Mouse (Mus musculus) limb, embryonic 15.5 days (tissue): ENCODE measurements at regions not wholly inside any gene's neighbourhood (a gene's known extent, or its start where the extent isn't known, plus 50 kb on each side); places are given as distances from the start of the nearest gene placed in this dataset.
"Not testable (repeated sequence)": the region's sequence is repeated elsewhere in the genome, so short reads cannot be mapped to it uniquely, and the experiment has no call there.

Source experiments
- ATAC-seq: fragments of 200-750 bp; cut with Nextera tagmentation; 2 replicates; pipeline ENCODE4 v1.8.0; 2017; ENCODE audit warnings: low read depth, moderate TSS enrichment; ENCODE audit not compliant: insufficient number of reproducible peaks, low FRiP score, low TSS enrichment
- H3K27ac ChIP-seq: fragments of 300-500 bp; sonication (generic); 2 replicates; pipeline ENCODE4 v1.5.1; 2015; ENCODE audit warnings: moderate library complexity, mild to moderate bottlenecking, inconsistent platforms
- H3K27me3 ChIP-seq: fragments of 300-500 bp; sonication (generic); 2 replicates; pipeline ENCODE4 v1.6.1; 2015; ENCODE audit warnings: inconsistent platforms
- H3K36me3 ChIP-seq: fragments of 300-500 bp; sonication (generic); 2 replicates; pipeline ENCODE4 v1.6.1; 2015; ENCODE audit warnings: inconsistent platforms
- H3K4me1 ChIP-seq: fragments of 300-500 bp; sonication (generic); 2 replicates; pipeline ENCODE4 v1.6.1; 2015; ENCODE audit warnings: inconsistent platforms
- H3K4me2 ChIP-seq: fragments of 300-500 bp; sonication (generic); 2 replicates; pipeline ENCODE4 v1.6.1; 2015; ENCODE audit warnings: mild to moderate bottlenecking, inconsistent platforms
- H3K4me3 ChIP-seq: fragments of 300-500 bp; sonication (generic); 2 replicates; pipeline ENCODE4 v1.5.1; 2015; ENCODE audit warnings: mild to moderate bottlenecking, inconsistent platforms
- H3K9ac ChIP-seq: fragments of 300-500 bp; sonication (generic); 2 replicates; pipeline ENCODE4 v1.6.1; 2015; ENCODE audit warnings: inconsistent platforms
- H3K9me3 ChIP-seq: fragments of 300-500 bp; sonication (generic); 2 replicates; pipeline ENCODE4 v1.6.1; 2016; ENCODE audit warnings: inconsistent platforms
- WGBS: fragments of 180-500 bp; shearing (Covaris S2); methylation state at CpG from one replicate; pipeline ENCODE4 v1.1.7; 2015; 5-methylcytosine and 5-hydroxymethylcytosine counted together

DNA sequence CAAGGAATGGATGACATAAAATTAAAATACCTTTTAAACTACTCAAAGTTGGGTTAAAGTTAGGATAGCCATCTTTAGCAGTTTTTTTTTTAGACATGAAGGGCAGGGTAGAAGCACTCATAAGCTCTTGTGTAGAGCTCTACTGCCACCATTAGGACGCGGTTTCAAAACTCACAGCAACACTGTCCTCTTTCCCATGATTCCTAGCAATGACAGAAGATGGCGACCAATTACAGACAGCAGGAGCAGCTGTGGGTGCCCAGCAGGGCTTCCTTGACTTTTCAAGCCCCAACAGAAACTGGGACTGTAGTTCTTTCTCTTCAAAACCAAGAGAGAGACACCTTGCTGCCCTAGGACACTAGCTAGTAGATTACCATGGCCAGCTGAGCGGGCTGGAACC, 171.5 kb upstream of the Olfr1324 start:
- Histone ChIP-seq H3K27me3 (no peaks in the 10 kb centered on the region), H3K27ac (peak overlapping the region; percentile 39; the same call in 1 of the 2 replicates), H3K4me1 (no peaks in the 10 kb centered on the region), H3K36me3 (peaks cover 14% of the 10 kb centered on the region), H3K4me2 (peak overlapping the region; percentile 30), H3K4me3 (peak overlapping the region; percentile 27), H3K9ac (no peak overlapping the region), H3K9me3 (no peaks in the 10 kb centered on the region)
- WGBS, result 74% methylated on average over 4 of the region's 4 CpGs
- no peak for ATAC-seq

DNA sequence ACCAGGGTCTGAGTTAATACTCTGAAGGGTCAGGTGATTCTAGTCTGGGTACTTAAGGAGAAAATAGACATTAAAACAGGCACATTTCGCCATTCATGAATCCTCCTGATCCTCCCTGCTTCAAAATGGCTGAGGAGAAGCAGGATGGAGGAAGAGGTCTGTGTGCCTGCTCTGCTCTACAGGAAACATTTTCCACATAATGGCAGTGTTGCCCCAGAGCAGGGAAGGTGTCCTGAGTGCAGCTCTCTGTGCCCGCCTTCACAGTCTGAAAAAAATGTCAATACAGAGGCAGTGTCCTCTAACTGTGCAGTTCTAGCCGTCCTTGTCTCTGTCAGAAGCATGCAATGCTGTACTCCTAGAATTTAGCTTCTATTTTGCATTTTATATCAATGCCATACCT, 169.3 kb upstream of the Olfr1324 start:
- peaks cover 15% of the 10 kb centered on the region for H3K36me3 ChIP-seq
- WGBS, result 73% methylated on average over 3 of the region's 3 CpGs
- H3K9me3 ChIP-seq, H3K4me2 ChIP-seq, H3K9ac ChIP-seq, H3K4me1 ChIP-seq, H3K27me3 ChIP-seq, ATAC-seq: not testable (repeated sequence)
- H3K4me3 ChIP-seq, result peak overlapping the region; percentile 31; the same call in 1 of the 2 replicates
- peak overlapping the region; percentile 65; the same call in 1 of the 2 replicates for H3K27ac ChIP-seq

DNA sequence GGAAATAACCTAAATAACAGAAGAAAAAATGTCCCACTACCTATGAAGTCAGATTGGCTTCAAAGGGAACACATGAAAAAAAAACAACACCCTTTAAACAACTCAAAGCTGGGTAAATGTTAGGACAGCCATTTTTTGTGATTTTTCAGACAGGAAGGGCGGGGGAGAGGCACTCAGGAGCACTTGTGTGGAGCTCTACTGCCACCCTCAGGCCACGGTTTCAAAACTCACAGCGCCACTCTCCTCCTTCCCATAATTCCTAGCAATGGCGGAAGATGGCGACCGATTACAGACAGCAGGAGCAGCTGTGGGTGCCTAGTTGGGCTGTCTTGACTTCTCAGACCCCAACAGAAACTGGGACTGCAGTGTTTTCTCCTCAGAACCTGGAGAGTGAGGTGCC, 168.8 kb upstream of the Olfr1324 start:
- ATAC-seq, result no peak

GRCm38 (mm10) chrX:50594976-50595375, 166.7 kb upstream of the Olfr1324 start:
- not testable (repeated sequence) for H3K4me3 ChIP-seq, H3K9ac ChIP-seq, H3K9me3 ChIP-seq, H3K27me3 ChIP-seq, H3K4me2 ChIP-seq, ATAC-seq, H3K27ac ChIP-seq, H3K4me1 ChIP-seq
- WGBS, result 72% methylated on average over 4 of the region's 4 CpGs
- peaks cover 21% of the 10 kb centered on the region for H3K36me3 ChIP-seq

More for the DNA sequence above, 168.8 kb upstream of the Olfr1324 start:
- no peaks in the 10 kb centered on the region for H3K9me3 ChIP-seq
- H3K4me1 ChIP-seq, result no peaks in the 10 kb centered on the region
- peaks cover 16% of the 10 kb centered on the region for H3K36me3 ChIP-seq
- H3K27ac ChIP-seq, result peak overlapping the region; percentile 65
- no peak overlapping the region; the same call in 1 of the 2 replicates for H3K4me2 ChIP-seq
- WGBS, result 59% methylated on average over 6 of the region's 6 CpGs
- no peak overlapping the region for H3K9ac ChIP-seq
- peak overlapping the region; percentile 31 for H3K4me3 ChIP-seq
- H3K27me3 ChIP-seq, result no peaks in the 10 kb centered on the region

GRCm38 (mm10) chrX:50591477-50591876, 163.2 kb upstream of the Olfr1324 start:
- Histone ChIP-seq H3K4me3 (no peak overlapping the region), H3K36me3 (peaks cover 14% of the 10 kb centered on the region), H3K9ac (no peak overlapping the region), H3K9me3 (no peaks in the 10 kb centered on the region), H3K4me2 (no peak overlapping the region), H3K27me3 (no peaks in the 10 kb centered on the region), H3K27ac (no peak overlapping the region), H3K4me1 (no peaks in the 10 kb centered on the region)
- 62% methylated on average over 4 of the region's 4 CpGs for WGBS
- no peak for ATAC-seq

DNA sequence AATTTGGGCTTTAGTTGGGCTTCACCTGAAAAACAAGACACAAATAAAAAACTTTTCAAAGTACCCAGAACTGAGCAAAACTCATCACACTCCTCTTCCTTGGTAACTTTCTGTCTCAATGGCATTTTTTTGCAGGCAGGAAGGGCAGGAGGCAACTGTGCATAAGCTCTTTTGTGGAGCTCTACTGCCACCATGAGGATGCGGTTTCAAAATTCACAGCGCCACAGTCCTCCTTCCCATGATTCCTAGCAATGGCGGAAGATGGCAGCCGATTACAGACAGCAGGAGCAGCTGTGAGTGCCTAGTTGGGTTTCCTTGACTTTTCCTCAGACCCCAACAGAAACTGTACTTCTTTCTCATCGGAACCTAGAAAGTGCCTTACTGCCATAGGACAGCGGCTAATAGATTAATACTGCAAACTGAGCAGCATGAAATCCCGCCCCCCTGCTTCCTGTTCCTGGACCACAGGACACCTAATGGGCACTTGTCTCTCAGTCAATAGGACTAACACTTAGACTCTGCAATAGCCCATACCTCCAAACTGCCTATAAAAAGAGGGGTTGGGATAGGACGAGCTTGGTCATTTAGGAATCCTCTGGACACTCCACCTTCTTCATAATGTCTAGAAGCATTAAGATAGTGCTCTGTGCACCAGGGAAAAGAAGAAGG, 162.5 kb upstream of the Olfr1324 start:
- H3K4me2 ChIP-seq, result peak overlapping the region; percentile 14; the same call in 1 of the 2 replicates
- H3K4me1 ChIP-seq, result no peaks in the 10 kb centered on the region
- peak overlapping the region; percentile 31 for H3K4me3 ChIP-seq
- no peak for ATAC-seq
- WGBS, result 64% methylated on average over 8 of the region's 8 CpGs
- no peaks in the 10 kb centered on the region for H3K9me3 ChIP-seq
- no peak overlapping the region for H3K9ac ChIP-seq
- H3K27ac ChIP-seq, result peak overlapping the region; percentile 59
- peaks cover 13% of the 10 kb centered on the region for H3K36me3 ChIP-seq
- H3K27me3 ChIP-seq, result no peaks in the 10 kb centered on the region

DNA sequence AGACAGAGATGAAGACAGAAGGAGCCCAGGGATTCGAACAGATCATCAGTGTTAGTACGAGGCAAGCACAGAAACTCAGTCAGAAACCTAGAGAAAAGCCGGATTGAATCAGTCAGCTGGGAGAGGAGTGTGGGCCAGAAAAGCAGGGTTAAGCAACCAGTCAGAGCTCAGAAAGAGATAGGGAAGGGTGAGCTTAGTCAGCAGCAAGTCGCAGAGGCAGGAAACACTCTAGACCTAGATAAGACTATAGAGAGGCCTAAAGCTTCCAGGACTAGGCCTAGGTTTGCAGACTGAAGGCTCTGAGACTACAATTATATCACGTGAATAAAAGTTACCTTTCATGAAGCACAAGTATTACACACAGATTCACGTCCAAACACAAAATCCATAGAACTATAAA, 160.6 kb upstream of the Olfr1324 start:
- no peak overlapping the region for H3K27ac ChIP-seq
- H3K9ac ChIP-seq, result no peak overlapping the region
- H3K4me1 ChIP-seq, result no peaks in the 10 kb centered on the region
- peaks cover 13% of the 10 kb centered on the region; the same call in 1 of the 2 replicates for H3K36me3 ChIP-seq
- H3K27me3 ChIP-seq, result no peaks in the 10 kb centered on the region
- ATAC-seq, result no peak
- H3K4me3 ChIP-seq, result no peak overlapping the region
- H3K9me3 ChIP-seq, result no peaks in the 10 kb centered on the region
- WGBS, result 82% methylated on average over 6 of the region's 6 CpGs
- no peak overlapping the region for H3K4me2 ChIP-seq

- Histone ChIP-seq H3K4me2 (peak overlapping the region; percentile 20; the same call in 1 of the 2 replicates), H3K9ac (no peak overlapping the region), H3K36me3 (peaks cover 15% of the 10 kb centered on the region), H3K4me3 (peak overlapping the region; percentile 23), H3K27me3 (no peaks in the 10 kb centered on the region), H3K4me1 (no peaks in the 10 kb centered on the region), H3K27ac (peak overlapping the region; percentile 38; the same call in 1 of the 2 replicates), H3K9me3 (no peaks in the 10 kb centered on the region)
- no peak for ATAC-seq
- WGBS, result 70% methylated on average over 12 of the region's 12 CpGs
These were observed 155.7 kb upstream of the Olfr1324 start for GRCm38 (mm10) chrX:50583741-50584580.

- Histone ChIP-seq H3K27me3 (no peaks in the 10 kb centered on the region), H3K36me3 (peaks cover 15% of the 10 kb centered on the region), H3K9me3 (no peaks in the 10 kb centered on the region), H3K4me1 (no peaks in the 10 kb centered on the region), H3K4me3 (peak overlapping the region; percentile 19), H3K4me2 (peak overlapping the region; percentile 25), H3K9ac (no peak overlapping the region), H3K27ac (0 out of 2 replicates have a peak overlapping the region, but pooled peaks have one; percentile 17)
- no peak for ATAC-seq
- 55% methylated on average over 7 of the region's 7 CpGs for WGBS
These were observed 151.9 kb upstream of the Olfr1324 start for GRCm38 (mm10) chrX:50580200-50580599.

DNA sequence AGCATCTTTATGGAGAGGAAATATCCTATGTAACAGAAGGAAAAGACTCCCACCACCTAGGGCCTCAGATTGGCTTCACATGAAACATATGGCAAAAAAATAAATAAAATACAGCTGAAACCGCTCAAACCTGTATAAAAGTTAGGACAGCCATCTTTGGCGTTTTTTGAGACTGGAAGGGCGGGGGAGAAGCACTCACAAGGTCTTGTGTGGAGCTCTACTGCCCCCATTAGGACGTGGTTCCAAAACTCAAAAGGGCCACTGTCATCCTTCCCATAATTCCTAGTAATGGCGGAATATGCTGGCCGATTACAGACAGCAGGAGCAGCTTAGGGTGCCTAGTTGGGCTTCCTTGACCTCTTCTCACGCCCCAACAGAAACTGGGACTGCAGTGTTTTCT, 148.5 kb upstream of the Olfr1324 start:
- H3K27ac ChIP-seq, result no peak overlapping the region
- WGBS, result 53% methylated on average over 7 of the region's 7 CpGs
- peaks cover 8% of the 10 kb centered on the region; the same call in 1 of the 2 replicates for H3K36me3 ChIP-seq
- no peaks in the 10 kb centered on the region for H3K4me1 ChIP-seq
- H3K4me3 ChIP-seq, result peak overlapping the region; percentile 23
- no peak for ATAC-seq
- H3K9ac ChIP-seq, result no peak overlapping the region
- peak overlapping the region; percentile 26; the same call in 1 of the 2 replicates for H3K4me2 ChIP-seq
- H3K9me3 ChIP-seq, result no peaks in the 10 kb centered on the region
- H3K27me3 ChIP-seq, result no peaks in the 10 kb centered on the region

DNA sequence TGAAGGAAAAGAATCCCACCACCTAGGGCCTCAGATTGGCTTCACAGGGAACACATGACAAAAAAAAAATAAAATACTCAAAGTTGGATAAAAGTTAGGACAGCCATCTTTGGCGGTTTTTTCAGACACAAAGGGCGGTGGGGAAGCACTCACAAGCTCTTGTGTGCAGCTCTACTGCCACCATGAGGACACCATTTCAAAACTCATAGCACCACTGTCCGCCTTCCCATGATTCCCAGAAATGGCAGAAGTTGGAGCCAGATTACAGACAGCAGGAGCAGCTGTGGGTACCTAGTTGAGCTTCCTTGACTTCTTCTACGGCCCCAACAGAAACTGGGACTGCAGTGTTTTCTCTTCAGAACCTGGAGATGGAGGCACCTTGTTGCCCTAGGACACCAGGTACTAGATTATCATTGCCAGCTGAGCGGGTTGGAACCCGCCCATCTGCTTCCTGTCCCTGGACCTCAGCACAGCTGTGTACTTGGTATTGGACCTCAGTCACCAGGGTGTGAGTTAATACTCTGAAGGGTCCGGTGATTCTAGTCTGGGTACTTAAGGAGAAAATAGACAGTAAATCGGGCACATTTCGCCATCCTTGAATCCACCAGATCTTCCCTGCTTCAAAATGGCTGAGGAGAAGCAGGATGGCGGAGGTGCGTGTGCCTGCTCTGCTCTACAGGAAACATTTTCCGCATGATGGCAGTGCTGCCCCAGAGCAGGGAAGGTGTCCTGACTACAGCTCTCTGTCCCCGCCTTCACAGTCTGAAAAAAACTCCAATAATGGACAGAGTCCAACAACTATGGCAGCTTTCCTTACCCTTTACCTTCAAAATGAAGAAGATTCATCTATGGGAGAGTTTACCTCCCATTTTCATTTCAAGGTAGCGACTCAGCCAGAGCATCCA, 144.1 kb upstream of the Olfr1324 start:
- 63% methylated on average over 13 of the region's 14 CpGs for WGBS
- ATAC-seq, H3K9ac ChIP-seq, H3K4me1 ChIP-seq, H3K36me3 ChIP-seq, H3K9me3 ChIP-seq, H3K27me3 ChIP-seq: not testable (repeated sequence)
- Histone ChIP-seq H3K4me2 (peak overlapping the region; percentile 20; the same call in 1 of the 2 replicates), H3K4me3 (peak overlapping the region; percentile 25), H3K27ac (0 out of 2 replicates have a peak overlapping the region, but pooled peaks have one; percentile 22)
